Mouse (Mus musculus): ENCODE data around the gene Pbrm1.

The Pbrm1 gene

GRCm38 (mm10) chr14:31079313-31080028 lies 60.5 kb downstream of the Pbrm1 start:
- DNase-seq (ENCODE audit: low read depth, low spot score): no peak

DNA sequence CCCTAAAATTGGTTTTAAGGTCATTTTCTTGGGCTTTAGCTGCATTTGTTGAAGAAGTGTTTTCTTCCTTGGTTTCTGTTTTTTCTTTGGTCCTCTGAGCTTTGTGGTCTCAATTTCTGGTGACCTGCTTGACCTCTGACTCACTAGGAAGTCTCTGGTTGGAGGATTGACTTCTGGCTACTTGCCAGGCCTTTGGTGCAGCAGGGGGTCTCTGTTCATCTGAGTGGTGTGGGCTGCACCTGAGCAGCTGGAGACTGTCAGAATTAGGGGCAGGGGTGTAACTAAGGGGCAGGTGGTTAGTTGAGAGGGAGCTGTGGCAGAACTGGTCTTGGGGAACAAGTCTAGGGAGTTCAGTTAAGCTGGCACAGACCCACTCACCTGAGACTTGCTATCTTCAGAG lies 62.2 kb downstream of the Pbrm1 start:
- no peak for DNase-seq (ENCODE audit: low read depth, low spot score)

DNA sequence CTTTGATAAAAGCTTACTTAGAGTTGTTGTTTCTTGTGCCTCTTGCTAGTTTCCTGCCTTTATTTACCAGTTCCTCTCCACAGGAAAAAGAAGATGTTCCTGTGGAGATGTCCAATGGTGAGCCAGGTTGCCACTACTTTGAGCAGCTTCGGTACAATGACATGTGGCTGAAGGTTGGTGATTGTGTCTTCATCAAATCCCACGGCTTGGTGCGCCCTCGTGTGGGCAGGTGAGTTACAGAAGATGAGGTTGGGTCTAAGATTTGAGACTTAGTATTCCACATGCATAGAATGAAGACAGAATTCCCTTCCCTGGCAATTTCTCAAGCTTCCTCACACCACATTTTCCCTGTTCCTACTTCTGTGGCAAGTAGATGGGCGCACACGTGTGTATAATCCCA lies 68.5 kb downstream of the Pbrm1 start:
- DNase-seq (ENCODE audit: low read depth, low spot score): no peak

GRCm38 (mm10) chr14:31088515-31088914 lies 69.6 kb downstream of the Pbrm1 start:
- no peak for DNase-seq (ENCODE audit: low read depth, low spot score)

- DNase-seq (ENCODE audit: low read depth, low spot score): peak; percentile 13
These were observed 71.0 kb downstream of the Pbrm1 start for GRCm38 (mm10) chr14:31089918-31090317.

- DNase-seq (ENCODE audit: low read depth, low spot score): no peak
These were observed 86.2 kb downstream of the Pbrm1 start for GRCm38 (mm10) chr14:31105156-31105555.

DNA sequence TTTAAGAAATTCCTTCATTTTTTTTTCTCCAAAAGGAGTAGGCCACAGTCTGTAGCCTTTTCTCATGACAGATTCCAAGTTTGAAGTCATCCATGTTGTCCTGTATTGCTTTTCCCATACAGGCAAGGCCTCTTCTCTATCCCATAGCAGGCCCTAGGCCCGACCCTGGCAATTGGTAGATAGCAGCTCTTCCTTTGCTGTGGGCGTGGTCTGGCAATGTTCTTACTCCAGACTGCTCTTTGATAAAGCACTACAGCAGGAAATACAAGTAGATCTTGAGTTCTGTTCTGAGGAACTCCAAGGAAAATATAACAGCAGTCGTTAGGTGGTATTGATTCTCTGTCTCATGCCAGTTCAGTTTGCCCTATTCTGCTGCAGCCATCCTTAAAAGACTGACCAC lies 91.7 kb downstream of the Pbrm1 start:
- DNase-seq (ENCODE audit: low read depth, low spot score): no peak

- no peak for DNase-seq (ENCODE audit: low read depth, low spot score)
These were observed 93.2 kb downstream of the Pbrm1 start for GRCm38 (mm10) chr14:31112187-31112586.

DNA sequence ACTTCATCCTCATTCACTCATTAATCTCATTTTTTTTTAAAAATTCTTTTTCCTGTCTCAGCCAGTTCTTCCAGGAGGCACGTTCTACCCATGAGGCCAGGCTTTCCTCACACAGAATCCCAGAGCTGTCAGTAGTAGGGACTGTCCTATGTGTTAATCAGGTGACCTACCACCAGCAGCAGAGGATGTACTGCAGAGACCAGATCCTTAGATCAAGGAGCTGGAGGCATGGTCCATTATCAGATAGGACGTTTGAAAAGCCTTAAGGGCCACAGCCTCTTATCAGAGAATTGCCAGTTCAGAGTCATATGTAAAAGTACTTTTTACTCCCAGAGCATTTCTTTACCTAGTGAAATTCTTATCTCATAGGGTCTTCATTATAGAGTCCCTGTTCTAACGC lies 95.1 kb downstream of the Pbrm1 start:
- DNase-seq (ENCODE audit: low read depth, low spot score): no peak

DNA sequence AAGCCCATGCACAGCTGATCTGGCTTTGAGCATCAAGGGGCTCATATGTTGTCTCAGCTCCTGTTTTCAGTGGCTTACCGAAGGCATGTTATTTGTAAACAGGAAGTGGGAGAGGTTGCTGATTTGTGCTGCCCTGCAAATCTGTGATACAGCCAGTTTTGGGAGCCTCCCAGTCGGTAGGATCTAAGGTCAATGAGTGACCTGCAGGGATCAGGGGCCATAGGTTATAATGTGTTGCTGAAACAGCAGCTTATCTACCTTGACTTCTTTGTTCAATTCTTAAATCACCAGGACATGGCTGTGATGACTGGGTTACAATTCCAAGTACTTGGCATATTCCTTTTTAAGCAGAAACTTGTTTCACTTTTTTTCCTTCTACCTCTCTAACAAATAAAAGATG lies 96.6 kb downstream of the Pbrm1 start:
- DNase-seq (ENCODE audit: low read depth, low spot score): no peak

DNA sequence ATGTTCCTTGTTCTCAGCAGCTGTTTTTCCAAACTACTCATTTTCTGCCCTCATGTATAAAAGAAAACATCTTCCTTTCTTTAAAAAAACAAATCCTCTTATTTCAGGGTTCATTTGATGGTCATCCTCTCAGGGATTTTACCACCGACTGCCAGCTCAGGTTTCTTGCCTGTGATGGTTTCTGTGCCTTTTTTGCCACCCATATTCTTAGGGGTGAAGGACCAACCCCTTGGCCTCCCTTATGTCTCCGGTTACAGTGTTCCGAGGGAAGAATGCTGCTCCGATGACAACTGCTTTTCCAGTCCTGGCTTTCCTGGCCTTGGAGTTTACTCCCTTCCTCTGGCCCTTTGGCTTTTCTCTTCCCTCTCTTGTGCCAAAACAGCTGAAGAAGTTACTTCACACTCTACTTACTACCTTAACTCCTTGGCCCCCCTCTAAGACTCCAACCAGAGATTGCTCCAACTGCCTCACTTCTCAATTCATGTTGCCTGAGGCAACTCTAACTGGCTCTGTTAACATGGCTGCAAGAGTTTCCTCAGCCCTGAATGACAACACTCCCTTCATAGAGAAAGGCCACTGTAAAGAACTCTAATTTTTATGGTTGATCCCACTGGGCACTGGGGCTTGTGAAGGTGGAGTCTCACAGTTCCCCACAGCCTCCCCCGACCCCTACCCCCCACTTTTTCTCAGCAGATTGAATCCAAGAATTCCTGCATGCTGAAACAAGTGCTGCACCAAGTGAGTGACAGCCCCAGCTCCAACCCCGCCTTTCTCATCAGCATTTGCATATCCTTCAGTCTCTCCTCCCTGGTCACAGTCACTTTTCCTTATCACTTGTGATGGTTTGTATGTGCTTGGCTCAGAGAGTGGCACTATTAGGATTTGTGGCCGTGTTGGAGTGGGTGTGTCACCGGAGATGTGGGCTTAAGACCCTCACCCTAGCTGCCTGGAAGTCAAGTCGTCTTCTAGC lies 106.5 kb downstream of the Pbrm1 start:
- no peak for DNase-seq (ENCODE audit: low read depth, low spot score)

DNA sequence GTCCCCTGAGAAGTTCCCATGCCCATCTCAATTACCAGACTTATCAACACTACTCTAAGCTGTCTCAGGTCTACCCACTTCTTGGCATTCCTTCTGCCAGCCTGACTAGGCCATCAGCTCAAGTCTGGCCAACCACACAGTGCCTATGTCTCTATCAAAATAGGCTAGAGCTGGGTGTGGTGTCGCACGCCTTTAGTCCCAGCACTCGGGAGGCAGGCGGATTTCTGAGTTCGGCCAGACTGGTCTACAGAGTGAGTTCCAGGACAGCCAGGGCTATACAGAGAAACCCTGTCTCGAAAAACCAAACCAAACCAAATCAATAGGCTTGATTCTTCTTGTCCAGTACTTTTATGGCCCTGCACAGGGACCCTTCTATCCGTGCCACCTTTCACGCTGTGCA lies 107.9 kb downstream of the Pbrm1 start:
- no peak for DNase-seq (ENCODE audit: low read depth, low spot score)

DNA sequence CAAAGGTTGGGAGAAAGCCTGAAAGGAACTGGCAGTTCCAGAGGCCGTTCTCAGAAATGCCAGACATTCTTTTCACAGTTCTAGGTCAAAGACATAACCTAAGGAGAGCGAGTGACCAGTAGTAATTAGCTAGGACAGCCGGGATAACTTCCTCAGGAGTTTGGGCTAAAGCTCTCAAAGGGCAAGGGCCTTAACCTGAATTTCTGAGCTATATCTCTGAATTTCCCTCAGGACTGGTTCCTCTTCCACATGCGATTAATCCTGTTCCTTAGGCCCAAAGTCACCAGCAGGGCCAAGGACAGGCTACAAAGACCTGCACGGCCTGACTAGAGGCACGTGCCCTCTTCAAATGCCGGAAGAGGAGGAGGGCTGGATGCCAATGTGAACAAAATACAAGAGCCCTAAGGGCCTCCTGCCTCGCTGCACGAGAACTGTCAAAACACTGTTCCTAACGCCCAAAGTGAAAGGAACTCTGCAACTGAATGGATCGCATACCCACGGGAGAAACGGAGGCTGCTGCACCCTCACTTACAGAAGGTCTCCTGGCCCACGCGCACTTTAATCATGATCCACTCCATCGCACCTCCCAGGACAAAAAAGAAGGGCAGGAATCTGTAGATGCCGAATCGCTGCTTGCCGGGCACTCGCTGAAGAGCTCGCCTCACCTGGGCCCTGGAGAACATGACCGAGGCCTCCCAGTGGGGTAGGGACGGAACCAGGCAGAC lies 109.3 kb downstream of the Pbrm1 start:
- DNase-seq (ENCODE audit: low read depth, low spot score): peak; percentile 77

- DNase-seq (ENCODE audit: low read depth, low spot score): peak; percentile 99
These were observed 109.9 kb downstream of the Pbrm1 start, which contains the start of gene Smim4 for GRCm38 (mm10) chr14:31128826-31129219. Gene Smim4, minus strand, starts transcription at chr14:31128956.

DNA sequence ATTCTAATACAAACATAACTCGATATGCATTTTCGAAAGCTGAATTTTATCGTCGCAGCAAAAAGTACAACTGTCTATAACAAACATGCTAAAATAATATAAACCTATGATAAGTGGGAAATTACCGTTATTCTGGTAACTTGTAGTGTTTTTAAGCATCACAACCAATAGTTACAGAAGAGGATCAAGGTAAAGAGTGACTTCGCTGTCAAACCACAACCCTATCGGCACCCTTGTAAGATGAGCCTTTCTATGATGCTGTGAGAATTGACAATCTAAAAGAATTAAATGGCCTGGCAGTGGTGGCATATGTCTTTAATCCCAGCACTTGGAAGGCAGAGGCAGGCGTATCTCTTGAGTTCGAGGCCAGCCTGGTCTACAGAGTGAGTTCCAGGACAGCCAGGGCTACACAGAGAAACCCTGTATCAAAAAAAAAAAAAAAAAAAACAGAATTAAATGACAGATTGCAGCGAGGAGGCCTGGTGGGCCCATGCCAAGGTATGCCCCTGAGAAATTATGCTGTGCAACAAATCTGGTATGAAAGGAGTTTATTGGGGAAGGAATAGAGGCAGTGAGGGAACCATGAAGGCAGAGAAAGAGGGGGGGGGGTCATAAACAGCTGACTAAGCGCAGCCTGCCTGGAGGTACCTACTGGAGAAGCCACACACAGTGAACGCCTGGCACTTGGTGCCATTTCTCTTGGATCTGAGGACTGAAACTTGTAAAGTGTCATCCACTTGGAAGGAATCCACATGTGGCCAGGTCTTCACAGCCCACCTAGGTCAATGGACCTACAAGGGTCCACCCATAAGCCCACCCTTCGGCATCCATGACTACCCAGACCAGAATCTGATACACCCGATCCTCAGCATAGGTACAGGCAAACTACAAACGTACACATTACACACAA lies 110.6 kb downstream of the Pbrm1 start:
- DNase-seq (ENCODE audit: low read depth, low spot score): peak; percentile 8

DNA sequence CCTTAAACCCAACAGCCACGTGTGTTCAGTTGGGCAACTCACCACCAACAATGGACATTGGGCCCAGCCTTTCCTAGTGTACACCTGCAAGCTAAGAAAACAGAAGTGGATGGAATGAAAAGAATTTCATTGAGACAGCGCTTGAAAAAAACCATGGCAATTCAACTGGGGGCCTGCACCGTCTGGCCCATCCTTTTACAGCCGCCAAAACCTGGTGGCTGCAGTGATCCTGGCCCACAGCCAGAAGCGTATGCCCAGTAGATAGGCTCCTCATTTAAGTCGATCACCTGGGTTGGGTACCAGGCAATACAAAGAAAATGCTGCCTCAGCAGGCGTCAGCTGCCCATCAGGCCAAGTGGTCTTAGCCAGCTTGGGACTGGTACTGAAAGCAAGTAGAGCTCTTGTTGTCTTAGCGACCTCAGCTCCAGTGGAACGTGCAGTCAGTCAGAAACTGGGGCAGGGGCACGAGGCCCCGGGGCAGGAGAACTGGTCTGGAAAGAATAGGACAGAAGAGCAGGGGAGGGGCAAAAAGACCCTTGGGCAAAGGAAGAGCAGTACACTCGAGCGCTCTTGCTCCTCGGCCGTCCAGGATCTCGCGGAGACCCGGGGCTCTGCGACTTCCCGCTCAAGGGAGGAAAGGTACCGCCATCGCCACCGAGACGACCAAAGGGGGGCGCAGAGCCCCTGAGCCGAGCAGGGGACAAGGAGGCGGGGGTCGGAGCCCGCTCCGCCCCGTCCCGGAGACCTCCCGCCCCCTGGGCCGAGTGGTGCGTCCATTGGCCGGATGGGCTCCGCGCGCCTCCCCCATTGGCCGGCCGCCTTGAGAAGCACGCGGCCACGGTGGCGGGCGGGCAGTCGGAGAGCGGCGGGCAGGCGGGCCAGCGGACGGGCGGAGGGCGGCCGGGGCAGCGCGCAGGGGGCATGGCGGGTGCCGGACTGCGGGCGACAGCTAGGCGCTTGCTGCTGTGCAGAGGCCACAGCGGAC lies 111.6 kb downstream of the Pbrm1 start, which contains the start of gene Nt5dc2:
TSS of gene Nt5dc2 (plus strand) at position 818 of the 985 bp plus-strand sequence.
- peak; percentile 75 for DNase-seq (ENCODE audit: low read depth, low spot score)

DNA sequence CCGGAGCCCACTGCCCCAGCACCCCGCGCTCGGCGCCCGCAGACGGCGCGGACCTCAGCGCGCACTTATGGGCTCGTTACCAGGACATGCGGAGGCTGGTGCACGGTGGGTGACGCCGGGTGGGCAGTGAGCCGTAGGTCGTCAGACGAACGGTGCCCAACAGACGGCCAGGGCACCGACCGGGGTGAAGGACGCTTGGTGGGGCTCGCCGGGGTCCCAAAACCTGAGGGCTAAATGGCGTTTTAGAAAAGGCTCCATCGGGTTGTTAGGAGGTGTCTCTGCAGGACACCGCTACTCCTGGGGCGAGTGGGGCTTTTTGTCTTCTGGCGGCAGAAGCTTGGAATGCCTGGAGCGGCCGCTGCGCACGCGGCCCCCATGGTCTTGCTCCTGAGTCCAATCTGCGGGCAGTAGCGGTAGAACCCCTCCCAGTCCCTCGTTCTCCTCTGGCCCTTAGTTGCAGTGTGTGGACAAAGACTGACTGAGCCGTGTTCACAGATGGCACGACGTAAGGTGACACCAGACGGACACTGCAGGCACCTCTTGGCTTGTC lies 112.4 kb downstream of the Pbrm1 start:
- DNase-seq (ENCODE audit: low read depth, low spot score): peak; percentile 18

GRCm38 (mm10) chr14:31132031-31132430 lies 113.1 kb downstream of the Pbrm1 start:
- DNase-seq (ENCODE audit: low read depth, low spot score): no peak

- no peak for DNase-seq (ENCODE audit: low read depth, low spot score)
These were observed 113.6 kb downstream of the Pbrm1 start for GRCm38 (mm10) chr14:31132491-31132975.
